Mouse (Mus musculus) adrenal gland, adult 18-20 months (tissue): ENCODE measurements around the gene Lrrk1. TPM values are rescaled to one million over a fixed set of nuclear protein-coding genes. Genes with fewer than 3 reads are reported as not detected.

ENCODE experiments used
- DNase-seq, 2 experiments: peaks; one replicate each; pipeline ENCODE4 v3.0.0; 2021 to 2022; ENCODE audit warnings: low spot score in 2 of 2
- long read RNA-seq, 2 experiments: library from polyadenylated mRNA; stranded (forward); transcript quantifications; one replicate each; pipeline ENCODE4 v2.0.0; 2021
- total RNA-seq, 2 experiments: library from RNA; stranded (reverse); gene quantifications; 1 replicate in 1 of 2; 2 replicates in 1 of 2; pipeline ENCODE4 v1.2.3; 2021

Lrrk1 gene
- total RNA-seq: 10 to 100 TPM; 12.2 to 12.6 TPM
- long read RNA-seq, experiment 1, partial matches to known transcripts: 1 of 2 reads
- long read RNA-seq, experiment 1, other reads (novel, unspliced or antisense): 1 of 2 reads
- long read RNA-seq, experiment 2, full-length matches to known transcripts: 1 of 13 reads
- long read RNA-seq, experiment 2, partial matches to known transcripts: 10 of 13 reads
- long read RNA-seq, experiment 2, other reads (novel, unspliced or antisense): 2 of 13 reads

DNA sequence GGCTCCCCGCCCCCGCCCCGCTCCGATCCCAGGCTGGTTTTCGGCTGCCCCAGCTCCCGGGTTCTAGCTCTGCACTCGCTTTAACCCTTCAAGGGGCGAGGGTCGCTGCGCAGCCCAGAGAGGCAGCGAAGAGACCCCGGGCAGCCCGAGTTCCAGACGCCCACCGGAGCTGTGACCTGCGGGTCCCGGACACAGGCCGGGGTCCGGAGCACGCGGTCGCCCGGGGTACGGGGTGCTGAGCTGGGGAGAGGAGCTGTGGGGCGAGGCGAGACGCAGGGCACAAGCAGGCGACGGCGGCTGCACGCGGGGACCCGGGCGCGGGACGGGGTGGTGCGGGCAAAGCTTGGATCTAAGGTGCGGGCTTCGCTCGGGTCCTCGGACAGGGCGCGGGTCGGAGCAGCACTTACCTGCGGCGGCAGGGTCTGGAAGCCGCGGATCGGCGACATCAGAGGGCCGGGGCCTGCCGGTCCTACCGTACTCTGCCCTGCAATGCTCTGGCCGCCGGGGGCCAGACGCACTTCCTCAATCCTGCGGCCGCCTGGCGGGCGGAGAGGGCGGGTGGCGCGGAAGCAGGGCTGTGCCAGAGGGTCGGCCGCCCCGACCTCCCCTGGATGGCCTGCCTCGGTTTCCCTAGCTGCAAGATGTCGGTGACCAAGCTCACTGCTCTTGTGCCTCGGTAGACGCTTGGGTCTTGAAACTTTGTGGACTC, at the start of gene Lrrk1:
TSS of gene Lrrk1 (minus strand) at position 538 of the 709 bp plus-strand sequence.
- DNase-seq: peak; percentile 63 to 68

DNA sequence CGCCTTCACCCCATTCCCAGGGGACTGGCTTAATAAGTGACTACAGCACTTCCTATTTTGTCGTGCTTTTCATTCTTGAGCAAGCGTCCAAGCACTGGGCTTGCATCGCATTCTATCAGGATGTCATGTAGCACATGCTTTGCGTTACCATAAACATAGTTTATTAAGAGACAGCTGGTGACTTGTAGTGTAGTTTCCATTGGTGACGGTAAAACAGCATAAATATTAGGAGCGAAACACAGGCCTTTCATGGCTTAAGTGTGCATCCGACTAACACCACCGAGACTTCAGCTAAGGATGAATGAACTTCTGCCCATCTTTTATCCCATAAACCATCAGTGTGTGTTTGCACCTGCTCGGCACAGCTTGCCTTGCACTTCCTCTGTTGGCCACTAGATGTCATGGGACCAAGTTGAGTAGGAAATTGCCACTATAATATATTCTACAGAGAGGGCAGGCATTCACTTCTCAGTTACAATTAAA, 46.3 kb upstream of the Lrrk1 start:
- DNase-seq: peak; percentile 70 to 73

DNA sequence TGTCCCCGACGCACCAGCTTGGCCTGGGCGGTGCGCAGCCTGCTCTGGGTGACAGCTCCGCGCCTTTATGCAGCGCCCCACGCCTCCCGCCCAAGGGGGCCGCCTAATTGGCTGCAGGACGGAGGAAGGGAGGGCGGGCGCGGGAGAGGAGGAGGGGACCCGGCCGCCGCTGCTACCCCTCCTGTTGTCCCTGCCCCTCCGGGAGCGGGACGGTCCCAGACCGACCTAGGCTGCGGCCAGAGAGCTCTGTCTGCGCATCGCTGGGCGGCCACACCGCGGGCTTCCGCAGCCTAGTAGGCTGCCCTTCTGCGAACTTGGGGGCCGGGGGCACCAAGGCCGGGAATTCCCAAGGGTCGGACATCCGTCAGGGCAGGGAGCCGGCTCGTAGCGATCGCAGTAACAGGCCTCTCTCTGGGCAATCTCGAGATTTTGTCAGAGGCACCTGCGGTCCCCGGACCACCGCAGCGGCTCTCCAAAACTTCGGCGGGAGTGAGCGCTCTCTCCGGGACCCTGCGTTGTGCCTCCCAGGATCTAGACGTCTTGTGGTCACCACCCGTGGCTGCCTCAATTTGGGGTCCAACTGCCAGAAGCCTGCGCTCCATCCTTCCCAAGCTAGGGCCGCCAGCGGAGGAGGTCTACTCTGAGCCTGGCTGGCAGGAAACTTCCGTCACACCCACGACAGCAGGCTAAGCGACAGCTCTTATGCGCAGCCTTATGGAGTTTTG, 39.4 kb upstream of the Lrrk1 start, which contains the start of gene Aldh1a3:
TSS of gene Aldh1a3 (minus strand) at position 81 of the 725 bp plus-strand sequence.
- peak in 1 of 2 experiments; percentile 44 for DNase-seq

DNA sequence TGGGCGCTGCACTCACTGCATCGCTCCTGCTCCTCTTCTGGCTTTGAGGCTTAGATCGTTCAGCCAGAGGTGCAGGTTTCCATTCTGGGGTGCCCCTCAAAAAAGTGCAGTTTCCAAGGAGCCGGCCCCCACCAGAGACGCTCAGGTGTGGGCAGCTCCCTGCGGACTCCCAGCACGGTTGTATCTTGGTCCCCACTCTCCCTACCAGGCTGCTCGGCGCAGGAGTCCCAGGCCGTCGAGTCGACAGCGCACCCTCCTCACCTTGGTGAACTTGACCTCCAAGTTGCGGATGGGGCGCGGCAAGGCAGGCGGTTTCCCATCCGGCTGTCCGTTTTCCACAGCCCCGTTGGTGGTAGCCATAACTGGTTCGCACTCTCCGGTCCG, 38.9 kb upstream of the Lrrk1 start:
- no peak for DNase-seq

DNA sequence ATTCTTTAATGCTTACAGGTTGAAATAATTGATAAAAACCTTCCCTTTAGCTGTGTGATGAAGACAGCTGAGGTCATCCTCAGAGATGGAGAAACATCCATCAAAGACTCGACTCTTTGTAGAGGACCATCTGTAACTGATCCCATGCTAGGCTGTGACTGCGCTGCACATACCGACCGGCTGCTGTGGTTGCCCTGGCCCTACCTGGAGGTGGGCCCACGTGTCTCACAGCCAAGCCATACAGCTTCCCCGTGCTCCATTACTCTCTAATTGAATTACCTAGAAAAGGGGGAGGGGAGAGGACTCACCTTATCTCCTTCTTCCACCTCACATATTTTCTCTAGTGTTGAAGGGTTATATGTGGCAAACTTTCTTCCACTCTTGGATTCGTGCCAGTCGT, 33.8 kb upstream of the Lrrk1 start:
- no peak for DNase-seq

DNA sequence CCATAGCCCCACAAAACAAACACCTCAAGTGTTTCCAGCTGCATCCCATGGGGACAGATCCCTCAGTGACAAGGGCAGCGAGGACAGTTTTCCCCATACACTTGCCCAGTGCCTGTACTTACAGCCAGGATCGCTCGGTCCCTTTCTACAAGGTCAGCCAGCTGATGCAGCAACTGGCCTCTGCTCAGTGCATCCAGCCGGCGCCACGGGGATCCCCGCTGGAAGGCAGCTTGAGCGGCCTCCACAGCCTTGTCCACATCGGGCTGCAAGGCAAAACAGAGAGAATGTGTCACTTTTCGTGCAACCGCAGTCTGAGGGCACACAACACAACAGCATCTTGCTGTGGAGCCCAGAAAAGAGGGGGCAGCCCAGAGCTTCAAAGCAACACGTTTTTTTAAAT, 30.8 kb upstream of the Lrrk1 start:
- DNase-seq: no peak

DNA sequence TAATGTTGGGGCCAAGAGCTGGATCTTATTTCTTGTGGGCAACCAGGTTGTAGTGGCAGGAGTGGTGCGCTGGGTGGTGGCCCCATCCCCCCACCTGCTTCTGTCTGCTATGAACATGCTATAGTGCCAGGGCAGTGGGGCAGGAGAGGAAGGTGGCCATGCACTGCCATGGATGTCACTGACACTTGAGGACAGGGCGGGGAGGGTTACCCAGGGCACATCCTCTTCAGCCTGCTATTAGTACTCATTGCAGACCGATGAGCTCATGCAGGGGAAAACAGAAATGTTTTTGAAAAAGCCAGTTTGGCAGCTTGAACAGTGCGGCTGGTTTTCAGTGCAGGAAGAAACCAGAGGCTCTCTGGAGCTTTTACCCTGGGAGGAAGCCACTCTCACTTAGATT, 28.7 kb upstream of the Lrrk1 start:
- no peak for DNase-seq

DNA sequence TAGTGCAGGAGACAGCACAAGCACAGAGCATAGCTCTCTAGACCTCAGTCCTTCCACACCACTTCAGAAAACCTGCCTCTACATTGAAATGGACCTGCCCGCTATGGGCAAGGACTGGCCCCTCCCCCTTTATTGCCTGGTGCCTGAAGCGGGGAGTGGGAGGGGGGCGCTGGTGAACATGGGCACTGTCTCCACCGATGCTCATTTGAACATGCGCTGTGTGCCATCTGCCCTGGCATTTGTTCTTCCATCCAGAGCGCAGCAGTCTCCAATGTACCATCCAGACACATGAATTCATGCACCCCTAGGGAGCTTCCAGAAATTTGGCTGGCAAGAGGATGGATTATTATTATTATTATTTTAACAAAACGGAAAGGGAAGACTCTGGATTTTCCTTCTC, 24.9 kb upstream of the Lrrk1 start:
- no peak for DNase-seq

DNA sequence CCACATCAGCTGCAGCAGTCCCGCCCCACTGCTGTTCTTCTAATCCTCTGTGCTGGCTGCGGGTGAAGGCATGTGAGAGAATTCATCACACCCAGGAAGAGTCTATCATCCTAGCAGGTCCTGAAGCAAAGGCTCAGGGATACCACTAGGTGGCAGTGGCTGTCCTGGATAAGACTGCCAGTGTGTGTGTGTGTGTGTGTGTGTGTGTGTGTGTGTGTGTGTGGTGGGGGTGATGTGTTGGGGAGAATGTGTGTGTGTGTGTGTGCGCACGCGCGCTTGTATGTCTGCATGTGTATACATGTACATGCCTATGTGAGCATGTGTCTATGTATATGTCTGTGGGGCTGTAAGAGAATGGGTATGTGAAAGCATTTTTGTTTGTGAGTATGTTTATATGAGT, 21.3 kb upstream of the Lrrk1 start:
- no peak for DNase-seq

DNA sequence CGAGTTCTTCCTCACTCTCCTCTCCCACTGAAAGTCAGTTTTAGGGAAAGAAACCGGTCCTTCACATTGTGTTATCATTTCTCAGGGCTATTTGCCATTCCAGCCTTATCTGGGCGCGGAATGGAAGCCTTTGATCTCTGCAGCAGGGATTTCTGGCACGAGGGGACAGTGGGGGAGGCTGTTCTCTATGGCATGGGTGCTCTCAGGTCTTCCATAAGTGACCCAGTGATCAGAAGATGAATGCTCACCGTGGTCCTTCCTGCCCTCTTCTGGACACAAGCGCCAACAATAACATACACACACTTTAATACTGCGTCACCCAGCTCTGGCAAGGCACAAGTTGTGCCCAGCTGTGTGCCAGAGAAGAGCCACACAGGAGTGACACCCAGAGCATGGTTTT, 18.8 kb upstream of the Lrrk1 start:
- DNase-seq: no peak

DNA sequence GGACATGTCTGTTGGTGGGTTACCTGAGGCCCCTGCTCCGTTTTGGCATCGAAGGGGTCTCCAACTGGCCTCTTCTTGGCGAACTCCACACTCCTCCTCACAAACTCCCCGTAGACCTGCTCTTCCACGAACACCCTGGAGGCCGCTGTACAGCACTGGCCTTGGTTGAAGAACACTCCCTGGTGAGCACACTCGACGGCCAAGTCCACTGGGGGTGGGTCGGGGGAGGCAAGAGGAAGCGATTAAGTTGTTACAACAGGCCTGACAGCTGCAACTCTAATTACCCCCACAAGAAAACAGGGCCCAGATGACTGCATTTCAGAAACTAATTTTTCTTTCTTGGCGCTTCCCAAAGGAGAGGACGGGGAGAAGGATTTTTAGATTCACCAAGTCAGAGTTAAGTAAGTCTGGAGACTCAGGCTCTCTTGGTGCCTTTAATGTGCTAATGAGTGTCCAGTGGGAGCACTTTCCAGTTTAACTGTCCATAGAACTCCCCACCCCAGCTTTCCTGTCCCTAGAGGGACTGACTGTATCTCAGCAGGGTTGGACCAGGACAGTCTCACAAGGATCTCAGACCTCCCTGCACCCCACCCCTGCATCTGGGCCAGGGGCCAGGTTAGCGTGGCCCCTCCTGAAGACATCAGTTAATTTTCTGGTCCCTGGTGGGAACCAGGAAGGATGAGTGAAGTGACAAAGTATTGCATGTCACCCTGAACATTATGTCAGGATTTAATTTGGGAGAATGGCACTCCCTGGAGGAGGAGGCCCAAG, 18.0 kb upstream of the Lrrk1 start:
- DNase-seq: peak in 1 of 2 experiments; percentile 22

DNA sequence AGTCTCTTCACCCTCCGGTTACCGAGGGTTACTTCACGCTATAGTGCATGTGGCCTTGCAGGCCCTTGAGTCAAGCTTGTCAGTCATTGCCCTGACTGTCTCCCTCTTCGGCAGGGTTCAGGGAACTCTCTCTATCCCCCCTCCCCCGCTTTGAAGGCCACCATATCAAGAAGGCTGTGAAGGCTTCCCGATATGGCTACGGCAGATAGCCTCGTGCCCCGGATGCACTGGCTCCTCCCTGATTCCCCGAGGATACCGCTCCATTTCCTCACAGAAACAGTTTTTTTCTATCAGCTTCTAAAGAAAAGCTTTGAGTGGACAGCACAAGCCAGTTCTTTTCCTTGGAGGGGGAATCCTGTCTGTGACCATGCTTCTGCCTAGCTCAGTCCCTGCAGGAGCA, 17.4 kb upstream of the Lrrk1 start:
- DNase-seq: no peak

DNA sequence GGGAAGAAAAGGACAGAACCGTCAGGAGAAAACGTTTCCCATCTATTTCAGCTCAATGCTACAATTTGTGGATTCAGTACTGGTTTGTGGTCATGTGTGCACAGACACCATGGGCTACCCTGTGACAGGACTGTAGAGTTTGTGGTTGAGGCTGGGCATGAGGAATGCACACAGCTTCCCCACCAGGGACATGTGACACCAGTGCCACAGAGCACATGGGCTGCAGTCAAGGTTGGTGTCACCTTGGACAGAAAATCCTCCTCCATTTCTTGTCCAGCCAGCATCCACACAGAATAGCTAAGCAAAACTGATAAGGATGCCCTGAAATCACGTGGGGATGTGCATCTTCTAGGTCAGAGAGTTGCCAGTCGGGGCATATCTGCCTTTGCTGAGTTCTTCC, 16.7 kb upstream of the Lrrk1 start:
- no peak for DNase-seq

DNA sequence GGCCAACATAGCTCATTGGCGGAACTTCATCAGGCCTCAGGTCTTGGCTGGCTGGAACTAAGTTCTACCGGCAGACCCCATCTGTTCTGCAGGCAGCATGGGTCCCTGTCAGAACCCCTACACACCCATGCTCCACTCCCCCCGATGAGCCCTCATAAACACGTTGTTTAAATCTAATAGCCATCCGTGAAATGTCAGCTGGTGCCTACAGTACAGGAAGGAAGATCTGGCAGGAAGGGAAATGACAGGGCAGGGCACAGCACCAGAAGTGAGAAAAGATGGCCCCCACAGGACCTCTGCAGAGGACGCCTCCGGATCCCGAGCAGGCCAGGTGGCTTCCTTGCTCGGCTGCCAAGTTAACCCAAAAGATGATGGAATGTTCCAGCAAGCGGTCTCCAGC, 16.0 kb upstream of the Lrrk1 start:
- no peak for DNase-seq

DNA sequence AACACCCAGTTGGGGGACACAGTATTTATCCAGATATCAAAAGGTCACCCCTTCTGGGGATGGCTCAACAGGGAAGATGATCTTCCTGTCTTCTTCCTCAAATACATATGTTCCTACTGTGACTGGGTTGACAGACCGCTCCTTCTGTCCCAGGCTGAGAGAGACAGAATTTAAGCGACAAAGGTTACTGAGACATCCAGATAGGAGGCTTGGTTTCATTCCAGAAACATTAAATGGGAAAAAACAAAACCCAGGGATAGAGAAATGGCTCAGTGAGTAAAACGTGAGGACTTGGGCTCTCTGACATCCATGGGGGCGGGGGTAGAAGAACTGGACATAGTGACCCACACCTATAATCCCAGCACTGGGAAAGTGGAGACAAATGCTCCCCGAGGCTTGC, 14.7 kb upstream of the Lrrk1 start:
- no peak for DNase-seq

DNA sequence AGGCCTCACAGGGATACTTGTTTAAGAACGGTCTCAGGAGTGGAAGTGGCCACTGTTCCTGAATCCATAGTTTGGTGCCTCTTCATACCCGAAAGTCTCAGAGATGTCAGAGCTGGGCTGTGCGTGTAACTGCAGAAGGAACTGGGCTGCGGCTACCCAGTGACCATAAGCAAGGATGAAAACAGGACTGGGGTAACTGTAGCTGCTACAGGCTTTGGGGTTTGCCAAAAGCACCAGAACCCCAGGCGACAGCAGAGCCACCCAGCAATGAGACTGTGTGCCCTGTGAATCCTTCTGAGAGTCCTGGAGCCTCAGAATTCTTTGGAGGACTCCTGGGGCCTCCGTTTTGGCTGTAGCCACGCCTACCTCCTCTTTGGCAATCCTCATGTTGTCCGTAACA, 13.5 kb upstream of the Lrrk1 start:
- no peak for DNase-seq

DNA sequence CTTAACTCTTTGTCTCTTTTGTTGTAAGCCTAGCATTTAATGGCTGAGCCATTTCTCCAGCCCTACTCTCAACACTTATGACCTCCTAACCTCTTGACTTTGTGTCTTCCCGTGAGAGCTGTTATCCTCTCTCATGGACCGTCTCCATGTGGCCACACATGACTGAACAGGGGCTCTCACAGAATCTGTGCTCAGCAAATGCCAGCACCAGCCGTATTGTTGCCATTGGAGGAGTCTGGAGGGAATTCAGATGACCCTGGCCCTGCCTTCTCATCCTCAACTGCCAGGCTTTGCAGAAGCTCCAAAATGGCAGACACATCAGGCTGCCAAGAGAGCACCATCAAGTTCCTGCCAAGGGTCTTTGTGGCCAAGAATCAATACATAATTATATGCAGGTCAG, 9.1 kb upstream of the Lrrk1 start:
- DNase-seq: no peak

DNA sequence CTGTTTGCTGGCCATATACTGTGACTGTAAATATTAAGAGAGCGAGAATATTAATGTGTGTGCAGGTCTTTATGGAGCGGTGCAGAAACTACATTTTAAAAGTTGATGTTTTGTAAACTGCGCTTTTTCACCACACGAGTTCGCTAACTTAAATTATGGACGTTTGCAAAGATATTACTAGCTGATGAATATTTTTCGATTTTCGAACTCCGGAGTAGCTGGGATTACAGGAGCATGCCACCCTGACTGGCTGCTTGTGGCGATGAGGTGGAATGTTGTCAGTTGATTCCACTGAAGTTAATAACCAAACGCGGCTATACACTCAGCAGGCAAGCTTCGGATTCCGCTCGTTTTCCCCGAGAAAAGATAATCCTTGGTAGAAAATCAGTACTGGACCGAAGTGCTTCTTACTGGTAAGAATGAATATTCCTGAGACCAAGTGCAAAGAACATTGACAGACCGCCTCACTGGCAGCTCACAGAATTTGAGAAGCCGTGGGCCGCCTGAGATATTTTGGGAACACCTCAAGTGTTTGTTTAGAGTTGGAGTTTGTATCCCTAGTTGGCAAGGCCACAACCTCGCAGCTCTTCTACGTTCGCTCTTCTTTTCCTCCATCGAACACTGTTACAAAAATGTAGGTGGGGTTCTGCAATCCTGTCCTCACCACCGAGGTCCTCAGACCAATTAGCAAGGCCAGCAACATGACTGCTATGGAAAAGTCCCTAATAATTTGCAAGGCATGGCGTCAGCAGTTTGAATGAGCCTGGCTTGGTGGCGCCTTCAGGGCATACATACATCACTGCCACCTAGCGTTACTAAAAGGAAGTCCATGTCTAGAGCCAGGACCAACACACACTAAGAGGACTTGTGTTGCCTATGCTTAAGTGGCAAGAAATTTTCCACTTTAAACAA, 727 bp upstream of the Lrrk1 start:
- peak; percentile 37 to 56 for DNase-seq

DNA sequence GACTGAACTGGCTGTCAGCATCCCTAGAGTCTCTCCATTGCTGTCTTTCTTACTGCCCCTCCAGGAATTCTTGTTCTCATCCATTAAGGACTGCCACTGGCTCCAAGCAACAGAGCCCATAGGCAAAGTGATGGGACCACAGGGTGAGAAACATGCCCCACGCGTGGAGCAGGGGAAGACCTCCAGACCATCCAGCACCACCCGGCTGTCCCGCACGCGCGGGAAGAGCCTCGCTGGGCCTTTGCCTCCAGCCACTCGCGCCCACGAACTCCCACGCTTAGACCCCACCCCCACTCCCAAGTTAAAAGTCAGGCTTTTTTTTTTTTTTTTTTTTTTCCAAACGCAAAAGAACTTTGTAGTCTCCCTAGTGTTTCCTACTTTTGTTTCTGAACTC, 734 bp downstream of the Lrrk1 start:
- no peak for DNase-seq

DNA sequence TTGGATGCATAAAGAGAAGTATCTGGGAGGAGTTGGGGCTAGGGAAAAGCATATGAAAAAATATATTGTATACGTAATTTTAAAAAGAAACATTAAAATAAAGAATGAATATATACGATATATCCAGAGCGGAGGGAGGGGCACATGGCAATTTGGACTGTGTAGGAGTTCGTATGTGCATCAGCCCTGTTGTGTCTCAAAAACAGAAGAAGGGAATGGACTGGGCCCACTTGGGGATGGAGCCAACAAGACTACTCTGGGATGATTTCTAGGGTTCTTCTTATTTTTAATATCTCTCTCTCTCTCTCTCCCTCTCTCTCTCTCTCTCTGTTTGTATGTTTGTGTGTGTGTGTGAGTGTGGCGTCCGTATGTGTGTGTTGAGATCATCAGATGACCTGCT, 1.7 kb downstream of the Lrrk1 start:
- DNase-seq: no peak
